Mouse (Mus musculus) ES-Bruce4 (cell line): ENCODE results near the gene Anks1.

Experiments
- CTCF ChIP-seq: IDR thresholded peaks from one replicate; pipeline ENCODE4 v1.8.1; 2011; ENCODE audit warnings: low read depth, low read length
- EP300 ChIP-seq: IDR thresholded peaks from 2 replicates; pipeline ENCODE4 v1.6.1; 2011; ENCODE audit warnings: low read depth, low read length; ENCODE audit not compliant: insufficient read depth
- POLR2A ChIP-seq: IDR thresholded peaks from one replicate; pipeline ENCODE4 v1.8.1; 2011; ENCODE audit warnings: low read length; ENCODE audit not compliant: insufficient read depth

DNA sequence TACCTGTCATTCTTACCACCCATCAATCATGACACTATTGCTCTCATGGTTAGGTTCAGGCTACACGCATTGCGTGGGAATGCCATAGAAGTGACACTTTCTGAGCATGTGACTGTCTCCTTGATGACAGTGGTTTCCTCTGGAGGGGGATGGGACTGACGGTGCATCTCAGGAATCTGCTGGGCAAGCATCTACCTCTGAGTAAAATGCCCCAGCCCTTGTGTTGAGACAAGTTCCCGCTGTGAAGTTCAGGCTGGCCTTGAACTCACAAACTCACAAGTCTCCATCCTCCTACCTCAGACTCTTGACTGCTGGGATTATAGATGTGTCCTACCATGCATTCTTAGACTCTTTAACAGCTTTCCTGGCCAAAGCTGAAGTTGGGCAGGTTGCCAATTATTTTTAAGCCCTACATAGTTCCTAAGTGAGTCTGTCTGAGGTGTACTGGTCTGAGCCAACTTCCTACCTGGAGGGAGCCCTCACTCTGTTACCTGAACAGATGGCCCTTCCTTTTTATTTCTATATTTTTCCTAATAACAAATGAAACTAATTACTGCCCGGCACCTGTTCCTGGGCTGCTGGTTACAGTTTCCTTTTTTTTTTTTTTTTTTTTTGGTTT is 72.5 kb downstream of the Anks1 start:
- TF ChIP-seq CTCF, result no peak
- TF ChIP-seq EP300, result no peak
- no peak for TF ChIP-seq POLR2A
